Mouse (Mus musculus) kidney, postnatal 25 days (tissue): ENCODE results near the gene Pdhx.
A peak's percentile ranks its signal among the peaks of the same experiment; 100 is the strongest.

ENCODE experiments used
- DNase-seq, 2 experiments: peaks; one replicate each; pipeline ENCODE4 v3.0.0; 2021; ENCODE audit warnings: mixed read lengths in 2 of 2

Pdhx gene

GRCm38 (mm10) chr2:103073219-103073982 lies at the start of gene Pdhx, which contains the start of gene Apip:
Pdhx (minus strand) TSS chr2:103073513.
Apip (plus strand) TSS chr2:103073675.
- peak; percentile 100 for DNase-seq

DNA sequence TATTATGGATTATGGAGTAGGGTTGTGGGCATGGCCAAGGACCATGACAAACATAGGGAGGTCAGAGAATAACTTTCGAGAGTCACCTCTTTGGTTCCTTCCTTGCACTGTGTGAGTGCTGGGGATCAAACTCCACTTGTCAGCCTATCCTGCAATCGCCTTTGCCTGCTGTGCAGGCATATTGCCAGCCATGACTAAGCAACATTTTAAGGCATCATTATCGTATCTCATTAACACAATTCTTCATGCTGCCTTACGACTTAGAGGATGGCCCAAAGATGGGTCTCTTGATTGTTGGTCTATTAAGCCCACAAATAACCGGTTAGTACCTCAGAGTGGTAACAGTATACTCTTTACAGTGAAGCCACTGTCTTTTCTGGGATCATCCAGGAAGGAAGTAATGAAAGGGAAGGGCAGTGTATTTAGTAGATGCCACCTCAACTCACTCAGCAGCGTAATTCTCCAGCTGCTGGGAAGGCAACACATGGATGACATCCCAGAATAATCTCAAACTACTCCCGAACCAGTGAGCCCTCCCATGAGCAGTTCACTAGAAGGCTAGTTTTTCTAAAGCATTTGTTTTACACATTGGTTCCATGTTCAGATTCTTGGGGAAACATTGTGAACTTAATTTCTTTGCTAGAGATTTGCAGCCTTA lies 46.0 kb upstream of the Pdhx start:
- peak; percentile 46 to 49 for DNase-seq

- no peak for DNase-seq
Measured at GRCm38 (mm10) chr2:103118324-103119196, 45.2 kb upstream of the Pdhx start.

- DNase-seq, result no peak
Measured at GRCm38 (mm10) chr2:103117212-103117611, 43.9 kb upstream of the Pdhx start.

GRCm38 (mm10) chr2:103111669-103112068 lies 38.4 kb upstream of the Pdhx start:
- no peak for DNase-seq

- no peak for DNase-seq
Measured at GRCm38 (mm10) chr2:103106172-103106571, 32.9 kb upstream of the Pdhx start.

DNA sequence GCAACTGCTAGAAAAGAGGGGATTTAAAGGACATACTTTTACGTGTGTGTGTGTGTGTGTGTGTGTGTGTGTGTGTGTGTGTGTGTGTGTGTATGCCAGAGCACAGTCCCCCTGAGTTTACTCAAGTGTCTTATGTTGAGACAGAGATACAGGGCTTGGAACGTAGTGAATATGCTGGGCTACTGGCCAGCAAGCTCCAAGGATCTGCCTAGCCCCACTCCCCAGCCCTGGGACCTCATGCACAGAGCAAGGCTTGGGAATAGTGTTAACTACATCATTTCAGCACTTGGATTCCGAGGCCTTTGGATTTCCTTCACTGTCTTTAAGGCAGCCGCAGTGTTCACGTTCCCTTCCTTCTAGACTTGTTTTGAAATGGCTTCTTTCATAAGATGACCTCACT lies 29.3 kb upstream of the Pdhx start:
- DNase-seq, result no peak

DNA sequence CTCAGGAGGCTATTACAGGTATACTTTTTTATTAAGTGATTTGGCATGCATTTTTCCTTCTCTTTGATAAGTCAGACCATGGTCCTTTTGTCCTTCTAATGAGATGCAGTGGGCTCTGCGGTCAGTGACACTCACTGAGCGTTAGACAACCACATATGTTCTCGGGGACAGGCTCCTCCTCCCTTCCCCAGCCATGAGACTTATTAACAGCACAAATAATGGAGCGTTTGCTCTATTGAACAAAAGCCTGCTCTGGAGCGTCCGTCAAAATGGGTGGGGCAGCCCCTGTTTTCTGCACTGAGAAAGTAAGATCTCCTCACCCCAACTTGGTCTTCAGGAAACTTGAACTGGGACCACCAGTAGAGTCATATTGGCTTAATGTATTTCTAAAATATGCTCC lies 16.2 kb upstream of the Pdhx start:
- DNase-seq, result no peak

DNA sequence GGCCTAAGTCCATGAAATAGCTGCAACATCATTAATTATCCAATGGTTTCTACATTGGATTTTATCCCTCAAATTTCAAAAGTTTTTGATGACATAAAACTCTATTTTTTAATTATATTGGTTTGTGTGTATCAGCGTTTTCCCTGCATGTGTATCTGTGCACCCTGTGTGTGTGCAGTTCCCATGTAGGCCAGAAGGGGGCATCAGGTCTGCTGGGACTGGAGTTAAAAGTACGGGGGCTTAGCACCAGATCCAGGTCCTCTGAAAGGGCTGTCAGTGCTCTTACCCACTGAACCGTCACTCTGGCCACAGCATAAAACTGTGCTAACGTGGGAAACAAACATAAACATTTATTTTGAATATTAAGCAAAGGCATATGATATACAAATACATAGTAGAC lies 14.8 kb upstream of the Pdhx start:
- DNase-seq, result no peak

DNA sequence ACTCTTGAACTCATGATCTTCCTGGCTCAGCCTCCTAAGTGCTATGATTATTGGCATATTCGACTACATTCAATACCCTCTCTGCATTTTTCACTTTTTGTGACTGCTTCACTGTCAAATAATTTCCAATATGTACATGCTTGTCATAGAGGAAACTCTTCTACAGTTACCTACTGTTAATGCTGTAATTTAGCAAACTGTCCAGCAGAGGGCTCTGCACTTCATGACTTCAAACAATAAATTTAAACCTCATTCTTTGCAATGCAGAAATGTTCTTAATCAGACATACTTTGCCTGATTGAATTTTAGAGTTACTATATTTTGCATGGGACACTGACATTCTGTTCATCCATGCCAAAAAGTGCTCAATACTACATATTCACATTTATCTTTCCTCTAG lies 13.1 kb upstream of the Pdhx start:
- DNase-seq, result peak in 1 of 2 experiments; percentile 53

DNA sequence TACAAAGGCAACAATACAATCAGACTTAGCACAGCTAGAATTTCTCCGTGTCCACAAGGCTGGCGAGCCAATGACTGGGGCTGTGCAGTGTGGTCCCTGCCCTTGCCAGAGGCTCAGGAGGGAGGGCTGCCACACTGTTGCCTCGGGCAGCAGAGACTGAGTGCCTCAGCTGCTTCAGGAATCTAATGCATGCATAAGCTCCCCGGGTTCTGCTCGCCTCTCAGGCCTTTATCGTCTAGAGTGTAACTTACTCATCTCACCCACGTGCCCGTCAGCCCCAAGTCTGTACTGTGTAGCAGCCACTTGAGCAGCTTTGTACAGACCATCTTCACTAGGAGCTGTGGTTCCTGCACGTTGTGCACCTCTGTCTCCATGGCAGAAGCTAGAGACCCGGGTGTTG lies 12.3 kb upstream of the Pdhx start:
- DNase-seq, result no peak

DNA sequence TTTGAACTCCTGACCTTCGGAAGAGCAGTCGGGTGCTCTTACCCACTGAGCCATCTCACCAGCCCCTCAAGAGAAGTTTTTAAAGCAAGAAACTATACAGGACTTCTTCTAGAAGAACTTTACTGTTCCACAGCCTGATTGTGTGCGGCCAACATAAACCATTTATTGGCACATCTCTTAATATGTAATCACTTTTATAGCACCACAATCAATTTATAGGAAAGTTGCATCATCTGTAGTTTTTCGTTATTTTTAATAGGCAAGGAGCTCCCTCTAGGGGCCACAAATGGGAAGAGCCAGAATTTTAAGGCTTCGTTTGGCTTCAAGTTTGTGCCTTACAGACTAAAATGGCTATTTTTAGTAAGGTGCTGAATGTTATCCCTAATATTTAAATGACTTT lies 11.1 kb upstream of the Pdhx start:
- DNase-seq, result peak in 1 of 2 experiments; percentile 15

DNA sequence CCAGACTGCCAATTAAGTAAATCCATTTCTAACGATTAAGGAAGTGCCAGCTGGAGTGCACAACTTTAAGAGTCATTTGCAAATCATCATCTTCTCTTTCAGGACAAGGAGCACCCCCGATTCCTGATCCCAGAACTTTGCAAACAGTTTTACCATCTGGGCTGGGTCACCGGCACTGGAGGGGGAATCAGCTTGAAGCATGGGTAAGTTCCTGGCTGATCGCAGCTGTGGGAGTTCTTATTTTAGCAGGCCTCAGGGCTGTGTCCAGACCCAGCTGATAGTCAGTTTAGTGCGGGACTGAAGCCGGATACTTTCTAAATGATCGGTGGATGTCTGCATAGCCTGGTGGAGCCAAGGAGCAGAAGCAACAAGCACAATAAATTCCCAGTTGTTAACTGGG lies 9.5 kb upstream of the Pdhx start:
- no peak for DNase-seq

- DNase-seq, result no peak
Measured at GRCm38 (mm10) chr2:103081706-103082105, 8.4 kb upstream of the Pdhx start.

DNA sequence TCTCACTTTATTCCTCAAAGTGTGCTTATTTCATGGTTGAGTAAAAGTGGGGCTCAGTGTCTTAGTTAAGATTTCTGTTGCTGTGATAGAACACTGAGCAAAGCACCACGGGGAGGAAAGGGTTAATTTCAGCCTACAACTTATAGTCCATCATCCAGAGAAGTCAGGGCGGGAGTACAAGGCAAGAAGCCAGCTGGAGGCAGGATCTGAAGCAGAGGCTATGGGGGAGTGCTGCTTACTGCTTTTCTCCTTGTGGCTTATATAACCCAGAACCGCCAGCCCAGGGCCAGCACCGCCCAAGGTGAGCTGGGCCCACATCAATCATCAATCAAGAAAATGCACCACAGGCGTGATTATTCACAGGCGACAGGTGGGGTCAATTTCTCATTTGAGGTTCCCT lies 7.8 kb upstream of the Pdhx start:
- no peak for DNase-seq

- DNase-seq, result no peak
Measured at GRCm38 (mm10) chr2:103070586-103070985, 2.7 kb downstream of the Pdhx start.

DNA sequence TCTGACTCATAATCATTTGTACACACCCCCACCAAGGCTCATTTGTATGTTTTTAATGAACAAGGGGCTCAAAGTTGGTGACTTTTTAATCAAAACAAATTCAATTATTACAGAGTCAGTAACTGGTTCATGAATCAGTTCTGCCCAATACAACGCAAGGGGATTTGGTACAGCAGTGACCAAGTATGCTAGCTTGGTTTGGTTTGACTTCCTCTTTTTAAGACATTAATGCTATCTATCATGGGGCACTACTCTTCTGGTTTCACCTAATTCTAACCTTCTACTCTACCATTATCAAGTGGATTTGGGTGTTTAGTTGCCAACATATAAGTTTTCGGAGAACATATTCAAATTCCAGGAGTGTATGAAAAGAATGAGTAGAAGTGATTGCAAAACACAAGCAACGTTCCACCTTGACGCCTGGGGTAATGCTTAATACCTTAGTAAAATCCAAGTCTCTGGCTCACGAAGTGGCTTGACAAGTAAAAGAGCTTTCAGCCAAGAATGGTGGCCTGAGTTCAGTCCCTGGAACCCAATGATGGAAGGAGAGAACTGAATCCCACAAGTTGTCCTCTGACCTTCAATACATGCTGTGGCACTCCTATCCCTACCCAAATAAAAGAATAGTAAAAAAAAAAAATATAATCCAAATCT lies 3.4 kb downstream of the Pdhx start:
- DNase-seq, result no peak

DNA sequence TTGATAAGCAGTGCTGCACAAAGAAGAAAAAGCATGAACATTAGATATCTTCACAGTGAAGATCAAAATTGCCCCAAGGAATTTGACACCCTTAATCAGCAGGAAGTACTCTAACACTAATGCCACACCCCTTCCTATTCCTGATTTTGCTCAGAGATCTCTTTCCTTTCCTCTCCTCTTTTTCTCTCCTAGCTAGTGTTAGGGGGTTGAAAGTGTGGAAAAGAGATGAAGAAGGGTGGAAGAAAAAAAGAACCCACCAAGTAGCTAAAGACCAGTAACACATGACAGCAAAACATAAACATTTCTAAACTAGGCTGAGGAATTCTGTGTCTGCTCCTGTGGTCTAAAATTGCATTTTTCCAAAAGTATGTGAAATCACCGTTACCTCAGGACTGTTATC lies 4.7 kb downstream of the Pdhx start:
- DNase-seq, result no peak

DNA sequence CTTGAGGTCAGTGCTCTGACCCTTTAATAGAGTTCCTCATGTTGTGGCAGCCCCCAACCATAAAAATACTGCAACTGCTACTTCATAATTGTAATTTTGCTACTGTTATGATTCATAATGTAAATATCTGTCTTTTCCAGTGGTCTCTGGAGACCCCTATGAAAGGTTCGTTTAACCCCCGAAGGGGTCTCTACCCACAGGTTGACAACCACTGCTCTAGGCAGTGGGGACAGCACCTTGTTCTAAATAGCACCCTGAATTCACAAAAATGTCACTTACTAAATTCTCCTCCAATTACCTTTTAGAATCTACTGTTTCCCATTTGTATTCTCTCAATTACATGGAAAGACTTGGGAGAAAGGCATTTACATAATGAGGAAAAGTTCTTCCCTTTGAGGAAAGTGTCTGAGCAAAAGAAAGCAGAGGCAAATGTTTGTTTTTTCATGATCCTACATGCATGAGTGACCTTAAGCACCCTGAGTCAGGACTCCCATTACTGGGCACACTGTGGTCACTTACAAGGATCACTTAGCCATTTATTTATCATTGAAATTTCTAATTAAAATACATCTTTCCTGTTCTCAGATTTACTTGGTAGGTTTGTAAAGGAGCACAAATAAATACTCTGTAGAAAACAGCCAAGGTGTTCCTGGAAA lies 5.6 kb downstream of the Pdhx start:
- no peak for DNase-seq

DNA sequence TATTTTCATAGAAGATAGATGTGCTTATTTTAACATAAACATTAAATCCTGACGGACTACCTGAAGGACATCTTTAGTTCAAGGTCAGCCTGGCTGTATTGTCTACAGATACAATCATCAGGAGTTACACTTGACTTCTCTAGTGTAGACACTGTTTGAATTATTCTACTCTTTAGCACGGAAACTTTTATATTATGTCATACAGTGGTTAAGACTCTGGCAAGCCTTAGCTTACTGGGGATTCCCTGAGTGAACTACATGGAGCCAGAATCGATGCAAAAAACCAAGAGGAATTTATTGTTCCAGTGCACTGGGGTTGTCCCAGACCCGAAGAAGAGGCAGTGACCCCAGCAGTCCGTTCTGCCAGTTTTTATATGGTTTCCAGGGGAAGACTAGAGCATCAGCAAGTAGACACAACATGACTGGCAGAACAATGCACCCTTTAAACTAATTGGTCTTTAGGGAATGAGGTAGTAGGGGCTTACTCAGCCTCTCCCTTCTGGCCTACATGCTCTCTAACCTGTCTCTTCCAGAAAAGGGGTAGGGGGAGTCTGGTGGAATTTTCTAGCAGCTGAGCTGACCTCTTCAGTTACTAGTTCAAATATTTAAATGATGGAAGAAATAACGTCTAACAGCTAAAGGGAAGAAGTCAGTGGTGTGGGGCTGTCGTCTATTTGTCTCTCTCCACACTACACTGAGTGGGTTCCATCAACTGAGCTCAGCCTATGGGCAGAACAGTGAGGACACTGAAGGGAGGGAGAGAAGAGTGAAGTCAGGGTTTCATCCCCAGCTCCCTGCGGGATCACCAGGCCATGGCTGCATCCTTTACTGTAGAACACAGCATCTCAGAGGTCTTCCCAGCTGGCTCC lies 6.4 kb downstream of the Pdhx start:
- no peak for DNase-seq

DNA sequence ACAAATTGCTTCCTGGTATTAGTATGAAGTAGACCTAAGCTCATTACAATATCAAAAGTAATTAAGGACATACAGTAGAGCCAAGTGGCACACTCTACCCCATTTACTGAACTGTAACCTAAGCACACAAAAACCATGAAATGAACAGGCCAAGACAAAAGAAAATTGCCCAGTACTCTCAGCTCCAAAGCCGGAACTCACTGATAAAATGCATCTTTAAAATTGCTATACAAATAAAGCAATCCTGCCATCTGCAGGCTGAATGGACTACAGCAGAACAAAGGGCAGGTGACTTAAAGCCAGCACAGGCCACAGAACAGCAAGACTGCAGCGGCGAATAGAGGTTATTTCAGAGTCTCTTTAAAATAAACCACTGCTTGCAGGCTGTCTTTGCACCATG lies 10.4 kb downstream of the Pdhx start:
- DNase-seq, result peak; percentile 43 to 73
